Mouse (Mus musculus) cortical plate, adult 2 months (tissue): ENCODE results near the gene Reep6. TPM values are rescaled to one million over a fixed set of nuclear protein-coding genes. Genes with fewer than 3 reads are reported as not detected.

Experiments used
- H3K27ac ChIP-seq: fragments of 200-500 bp; 2 replicates; pipeline ENCODE4 v1.5.1; 2012; ENCODE audit warnings: low read length, control low read depth, inconsistent platforms; ENCODE audit not compliant: insufficient read depth
- H3K4me1 ChIP-seq: fragments of 200-500 bp; 2 replicates; pipeline ENCODE4 v1.6.1; 2011; ENCODE audit warnings: low read length; ENCODE audit not compliant: control insufficient read depth, insufficient read depth
- H3K4me3 ChIP-seq: fragments of 200-500 bp; 2 replicates; pipeline ENCODE4 v1.5.1; 2011; ENCODE audit warnings: mild to moderate bottlenecking, low read length, control low read depth; ENCODE audit not compliant: insufficient read depth
- CTCF ChIP-seq: fragments of 200-500 bp; IDR thresholded peaks from 2 replicates; pipeline ENCODE4 v1.5.1; 2011; ENCODE audit warnings: mild to moderate bottlenecking, control low read depth, low read length; ENCODE audit not compliant: insufficient read depth; ENCODE audit errors: extremely low read depth
- POLR2A ChIP-seq: fragments of 200-500 bp; IDR thresholded peaks from 2 replicates; pipeline ENCODE4 v1.6.1; 2011; ENCODE audit warnings: mild to moderate bottlenecking, low read length, control low read depth; ENCODE audit not compliant: insufficient read depth; ENCODE audit errors: extremely low read depth
- polyA plus RNA-seq: library from polyadenylated mRNA; depleted of rRNA; stranded (reverse); fragments of >200 nt; gene quantifications from 2 replicates; pipeline ENCODE4 v1.2.3, GENCODE M21; 2012

The Reep6 gene
- polyA plus RNA-seq, 1 experiment, result 6.3 TPM

- Histone ChIP-seq H3K27ac (no peak overlapping the region), H3K4me1 (peaks cover 6% of the 10 kb centered on the region), H3K4me3 (peak overlapping the region; percentile 95)
- no peak for TF ChIP-seq CTCF
- TF ChIP-seq POLR2A, result no peak
These were observed 36.4 kb upstream of the Reep6 start for GRCm38 (mm10) chr10:80293325-80293724.

GRCm38 (mm10) chr10:80294311-80294710 lies 35.4 kb upstream of the Reep6 start:
- TF ChIP-seq POLR2A, result no peak
- TF ChIP-seq CTCF, result no peak
- H3K4me3 ChIP-seq, result no peak overlapping the region
- H3K27ac ChIP-seq, result no peak overlapping the region
- H3K4me1 ChIP-seq, result peaks cover 7% of the 10 kb centered on the region

GRCm38 (mm10) chr10:80294788-80295303 lies 34.9 kb upstream of the Reep6 start:
- Histone ChIP-seq H3K4me1 (peaks cover 7% of the 10 kb centered on the region), H3K4me3 (no peak overlapping the region), H3K27ac (no peak overlapping the region)
- TF ChIP-seq POLR2A (0 out of 2 replicates have a peak, but pooled peaks have one; percentile 17), CTCF (no peak)

- peaks cover 7% of the 10 kb centered on the region for H3K4me1 ChIP-seq
- TF ChIP-seq CTCF, result peak; percentile 67
- peak; percentile 49; the same call in 1 of the 2 replicates for TF ChIP-seq POLR2A
- H3K4me3 ChIP-seq, result peak within 1 kb of the TSS; percentile 79
- peak within 1 kb of the TSS; percentile 86 for H3K27ac ChIP-seq
These were observed 33.9 kb upstream of the Reep6 start, which contains the start of gene Apc2 for GRCm38 (mm10) chr10:80295618-80296425. TSS of gene Apc2 (plus strand) at chr10:80295977.

- Histone ChIP-seq H3K27ac (peak overlapping the region; percentile 86), H3K4me1 (peaks cover 13% of the 10 kb centered on the region), H3K4me3 (peak overlapping the region; percentile 79)
- TF ChIP-seq POLR2A (no peak), CTCF (no peak)
These were observed 32.9 kb upstream of the Reep6 start for GRCm38 (mm10) chr10:80296824-80297223.

- no peak for TF ChIP-seq POLR2A
- no peak for TF ChIP-seq CTCF
- peak overlapping the region; percentile 86 for H3K27ac ChIP-seq
- peaks cover 15% of the 10 kb centered on the region for H3K4me1 ChIP-seq
- H3K4me3 ChIP-seq, result peak overlapping the region; percentile 79; the same call in 1 of the 2 replicates
These were observed 32.1 kb upstream of the Reep6 start for GRCm38 (mm10) chr10:80297526-80298133.

- H3K4me1 ChIP-seq, result peaks cover 15% of the 10 kb centered on the region
- H3K4me3 ChIP-seq, result peak overlapping the region; percentile 95
- peak overlapping the region; percentile 74 for H3K27ac ChIP-seq
- peak; percentile 87 for TF ChIP-seq POLR2A
- TF ChIP-seq CTCF, result no peak
These were observed 31.0 kb upstream of the Reep6 start for GRCm38 (mm10) chr10:80298571-80299281.

- no peak for TF ChIP-seq POLR2A
- Histone ChIP-seq H3K4me3 (peak overlapping the region; percentile 95), H3K27ac (peak overlapping the region; percentile 74), H3K4me1 (peaks cover 15% of the 10 kb centered on the region)
These were observed 30.5 kb upstream of the Reep6 start for GRCm38 (mm10) chr10:80299301-80299700.

- Histone ChIP-seq H3K27ac (no peak overlapping the region), H3K4me3 (peak overlapping the region; percentile 95), H3K4me1 (peaks cover 15% of the 10 kb centered on the region)
- TF ChIP-seq POLR2A, result no peak
- no peak for TF ChIP-seq CTCF
These were observed 29.9 kb upstream of the Reep6 start for GRCm38 (mm10) chr10:80299824-80300223.
